Mouse (Mus musculus): ENCODE measurements around the gene Enox2. TPM values are rescaled to one million over a fixed set of nuclear protein-coding genes. Genes with fewer than 3 reads are reported as not detected.
"Not testable (repeated sequence)": the region's sequence is repeated elsewhere in the genome, so short reads cannot be mapped to it uniquely, and the experiment has no call there.

The Enox2 gene
- polyA plus RNA-seq, 1 experiment from 2014 or later, result 9.6 TPM

DNA sequence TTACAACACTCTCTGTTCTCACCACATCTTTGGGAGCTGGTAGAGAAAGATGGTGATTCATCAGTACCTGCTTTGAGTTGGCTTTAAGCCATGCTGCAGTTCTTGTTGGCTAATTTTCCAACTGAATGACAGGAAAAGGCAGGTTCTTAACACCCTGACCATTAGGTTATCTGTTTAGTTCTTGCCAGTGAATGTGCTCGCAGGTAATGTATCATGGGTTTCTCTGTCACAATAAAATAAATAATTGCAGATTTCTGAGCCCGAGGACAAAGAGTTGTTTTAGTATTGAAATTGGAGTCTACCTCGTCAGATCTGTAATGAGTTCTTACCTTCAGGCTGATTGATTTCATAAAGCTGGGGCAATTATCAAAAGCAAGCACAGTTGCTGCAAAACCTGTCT, 106.9 kb downstream of the Enox2 start:
- H3K9me3 ChIP-seq (ENCODE audit: control insufficient read depth, low read length), result no peaks in the 10 kb centered on the region
- no peaks in the 10 kb centered on the region for H3K36me3 ChIP-seq (replicated peaks; ENCODE audit: control insufficient read depth, insufficient read depth)
- WGBS, result 83% methylated on average over 3 of the region's 3 CpGs
- no peak for ATAC-seq (ENCODE audit: low FRiP score)
- no peaks in the 10 kb centered on the region for H3K27me3 ChIP-seq (ENCODE audit: control insufficient read depth, insufficient read depth, low read length)
- H3K9ac ChIP-seq, result no peak overlapping the region
- H3K4me3 ChIP-seq (replicated peaks; ENCODE audit: low read length), result no peak overlapping the region
- H3K4me2 ChIP-seq (replicated peaks), result no peak overlapping the region
- H3K4me1 ChIP-seq (replicated peaks; ENCODE audit: control insufficient read depth, insufficient read depth, low read length), result no peaks in the 10 kb centered on the region
- DNase-seq (ENCODE audit: low spot score), result no peak
- H3K27ac ChIP-seq, result no peak overlapping the region

DNA sequence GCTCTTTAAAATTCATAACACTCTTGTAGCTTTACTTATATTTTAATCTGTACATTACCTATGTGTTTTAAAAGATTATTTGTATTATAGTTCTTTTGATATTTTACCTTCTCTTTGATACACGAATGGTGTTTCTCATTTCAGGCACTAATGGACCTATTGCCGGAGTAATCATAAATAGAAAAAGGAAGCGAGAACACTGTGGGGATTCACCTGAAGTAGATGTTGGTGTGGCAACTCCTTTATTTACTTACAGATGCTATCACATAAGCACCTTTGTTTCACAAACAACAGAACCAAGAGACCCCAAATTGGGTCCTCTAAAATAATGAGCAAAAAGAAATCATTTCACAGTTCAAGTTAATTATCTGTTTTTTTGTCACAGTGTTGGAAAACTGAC, 109.4 kb downstream of the Enox2 start:
- H3K27ac ChIP-seq, result no peak overlapping the region
- no peak overlapping the region for H3K4me3 ChIP-seq (replicated peaks; ENCODE audit: low read length)
- no peak for DNase-seq (ENCODE audit: low spot score)
- H3K4me1 ChIP-seq (replicated peaks; ENCODE audit: control insufficient read depth, insufficient read depth, low read length), result no peaks in the 10 kb centered on the region
- H3K9ac ChIP-seq, result no peak overlapping the region
- WGBS, result 90% methylated on average over 3 of the region's 3 CpGs
- ATAC-seq (ENCODE audit: low FRiP score), result no peak
- H3K4me2 ChIP-seq (replicated peaks), result no peak overlapping the region
- no peaks in the 10 kb centered on the region for H3K36me3 ChIP-seq (replicated peaks; ENCODE audit: control insufficient read depth, insufficient read depth)
- no peaks in the 10 kb centered on the region for H3K27me3 ChIP-seq (ENCODE audit: control insufficient read depth, insufficient read depth, low read length)
- H3K9me3 ChIP-seq (ENCODE audit: control insufficient read depth, low read length), result no peaks in the 10 kb centered on the region

DNA sequence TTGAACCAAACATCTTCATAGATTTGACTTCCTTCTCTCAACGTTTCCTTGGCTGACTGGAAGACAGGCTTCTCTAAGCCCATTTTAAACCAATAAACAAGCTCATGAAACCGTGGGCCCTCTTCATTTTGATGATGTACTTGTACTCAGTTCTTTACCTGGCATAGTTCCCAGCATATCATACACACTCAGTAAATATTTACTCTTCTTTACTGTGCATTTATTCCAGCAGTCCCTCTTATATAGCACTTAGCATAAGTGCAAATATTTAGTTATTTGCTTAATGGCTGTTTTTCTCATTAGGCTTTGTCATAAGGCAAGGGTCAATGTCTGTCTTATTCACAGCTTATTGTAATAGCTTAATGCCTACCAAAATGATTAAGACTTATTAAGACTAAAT, 133.8 kb downstream of the Enox2 start:
- no peak overlapping the region for H3K4me2 ChIP-seq (replicated peaks)
- no peak overlapping the region for H3K4me3 ChIP-seq (replicated peaks; ENCODE audit: low read length)
- H3K9ac ChIP-seq, result no peak overlapping the region
- ATAC-seq (ENCODE audit: low FRiP score), result no peak
- H3K9me3 ChIP-seq (ENCODE audit: control insufficient read depth, low read length), result no peaks in the 10 kb centered on the region
- WGBS, result 79% methylated on average over 2 of the region's 2 CpGs
- no peak overlapping the region for H3K27ac ChIP-seq
- no peaks in the 10 kb centered on the region for H3K4me1 ChIP-seq (replicated peaks; ENCODE audit: control insufficient read depth, insufficient read depth, low read length)
- DNase-seq (ENCODE audit: low spot score), result no peak
- no peaks in the 10 kb centered on the region for H3K36me3 ChIP-seq (replicated peaks; ENCODE audit: control insufficient read depth, insufficient read depth)
- H3K27me3 ChIP-seq (ENCODE audit: control insufficient read depth, insufficient read depth, low read length), result no peaks in the 10 kb centered on the region

- ATAC-seq (ENCODE audit: low FRiP score) (peak; percentile 43; the same call in 1 of the 2 replicates), DNase-seq (ENCODE audit: low spot score) (no peak)
- 0 out of 2 replicates have a peak, but pooled peaks cover 3% of the 10 kb centered on the region for H3K4me1 ChIP-seq (replicated peaks; ENCODE audit: control insufficient read depth, insufficient read depth, low read length)
- H3K36me3 ChIP-seq (replicated peaks; ENCODE audit: control insufficient read depth, insufficient read depth), result no peaks in the 10 kb centered on the region
- H3K27me3 ChIP-seq (ENCODE audit: control insufficient read depth, insufficient read depth, low read length), result no peaks in the 10 kb centered on the region
- WGBS, result 47% methylated on average over 3 of the region's 3 CpGs
- H3K9me3 ChIP-seq (ENCODE audit: control insufficient read depth, low read length), result no peaks in the 10 kb centered on the region
- H3K9ac ChIP-seq, result no peak overlapping the region
- H3K4me2 ChIP-seq (replicated peaks), result no peak overlapping the region
- no peak overlapping the region for H3K4me3 ChIP-seq (replicated peaks; ENCODE audit: low read length)
- H3K27ac ChIP-seq, result no peak overlapping the region
Measured at GRCm38 (mm10) chrX:49124774-49125429, 163.2 kb downstream of the Enox2 start.

DNA sequence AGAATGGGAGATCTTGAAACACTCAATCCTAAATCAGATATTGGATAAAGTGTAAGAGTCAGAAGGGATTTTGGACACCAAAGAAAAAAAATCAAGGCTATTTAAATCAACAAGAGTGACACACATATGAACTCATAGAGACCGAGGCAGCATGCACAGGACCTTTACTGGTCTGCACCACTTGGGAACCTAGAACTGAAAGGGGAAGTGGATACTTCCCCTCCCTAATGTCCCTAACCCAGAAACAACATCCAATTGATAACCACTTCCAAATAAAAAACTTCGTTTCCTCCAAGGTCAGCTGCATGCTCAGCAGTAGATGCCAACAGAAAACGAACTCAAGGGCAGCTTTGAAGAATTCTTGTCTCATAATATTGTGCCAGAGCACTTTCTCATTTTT, 171.6 kb downstream of the Enox2 start:
- WGBS, result 77% methylated on average over 3 of the region's 3 CpGs
- H3K9ac ChIP-seq, result no peak overlapping the region
- no peak overlapping the region for H3K4me2 ChIP-seq (replicated peaks)
- H3K9me3 ChIP-seq (ENCODE audit: control insufficient read depth, low read length), result no peaks in the 10 kb centered on the region
- H3K4me3 ChIP-seq (replicated peaks; ENCODE audit: low read length), result no peak overlapping the region
- H3K36me3 ChIP-seq (replicated peaks; ENCODE audit: control insufficient read depth, insufficient read depth), result no peaks in the 10 kb centered on the region
- DNase-seq (ENCODE audit: low spot score) (no peak), ATAC-seq (ENCODE audit: low FRiP score) (no peak)
- no peak overlapping the region for H3K27ac ChIP-seq
- no peaks in the 10 kb centered on the region for H3K27me3 ChIP-seq (ENCODE audit: control insufficient read depth, insufficient read depth, low read length)
- H3K4me1 ChIP-seq (replicated peaks; ENCODE audit: control insufficient read depth, insufficient read depth, low read length), result no peaks in the 10 kb centered on the region

DNA sequence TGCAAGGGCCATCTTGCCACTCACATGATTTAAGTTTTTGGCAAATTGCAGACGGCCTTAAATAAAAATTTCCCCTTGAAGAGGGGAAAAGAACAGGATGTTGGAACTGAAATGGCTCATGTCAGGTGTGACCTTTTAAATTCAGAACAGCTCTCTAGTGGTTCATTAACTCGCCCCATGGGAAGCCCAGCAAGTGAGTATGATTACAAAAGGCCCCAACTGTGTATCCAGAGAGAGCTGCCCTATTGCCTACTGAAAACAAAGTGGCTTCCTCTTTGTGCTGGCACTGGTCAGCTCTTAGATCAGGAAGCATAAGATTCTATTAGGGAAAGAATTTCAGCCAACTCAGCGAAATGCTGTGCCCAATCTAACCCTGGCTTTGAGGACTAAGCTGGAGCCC, 175.6 kb downstream of the Enox2 start:
- H3K27ac ChIP-seq, result no peak overlapping the region
- DNase-seq (ENCODE audit: low spot score) (no peak), ATAC-seq (ENCODE audit: low FRiP score) (no peak)
- no peaks in the 10 kb centered on the region for H3K4me1 ChIP-seq (replicated peaks; ENCODE audit: control insufficient read depth, insufficient read depth, low read length)
- H3K9me3 ChIP-seq (ENCODE audit: control insufficient read depth, low read length), result no peaks in the 10 kb centered on the region
- WGBS, result 24% methylated on average over 3 of the region's 3 CpGs
- H3K9ac ChIP-seq, result no peak overlapping the region
- H3K4me3 ChIP-seq (replicated peaks; ENCODE audit: low read length), result no peak overlapping the region
- H3K27me3 ChIP-seq (ENCODE audit: control insufficient read depth, insufficient read depth, low read length), result no peaks in the 10 kb centered on the region
- H3K36me3 ChIP-seq (replicated peaks; ENCODE audit: control insufficient read depth, insufficient read depth), result no peaks in the 10 kb centered on the region
- no peak overlapping the region for H3K4me2 ChIP-seq (replicated peaks)

GRCm38 (mm10) chrX:49100542-49100941, 187.5 kb downstream of the Enox2 start:
- not testable (repeated sequence) for H3K36me3 ChIP-seq (replicated peaks; ENCODE audit: control insufficient read depth, insufficient read depth); H3K27ac ChIP-seq; H3K4me1 ChIP-seq (replicated peaks; ENCODE audit: control insufficient read depth, insufficient read depth, low read length); DNase-seq (ENCODE audit: low spot score); ATAC-seq (ENCODE audit: low FRiP score); H3K9me3 ChIP-seq (ENCODE audit: control insufficient read depth, low read length); H3K4me2 ChIP-seq (replicated peaks); H3K4me3 ChIP-seq (replicated peaks; ENCODE audit: low read length); H3K9ac ChIP-seq; H3K27me3 ChIP-seq (ENCODE audit: control insufficient read depth, insufficient read depth, low read length)
- 90% methylated on average over 1 of the region's 1 CpGs for WGBS

- H3K4me3 ChIP-seq (replicated peaks; ENCODE audit: low read length), result no peak overlapping the region
- DNase-seq (ENCODE audit: low spot score), result no peak
- 0 out of 2 replicates have a peak, but pooled peaks cover 4% of the 10 kb centered on the region for H3K4me1 ChIP-seq (replicated peaks; ENCODE audit: control insufficient read depth, insufficient read depth, low read length)
- H3K27ac ChIP-seq, result no peak overlapping the region
- 35% methylated on average over 2 of the region's 2 CpGs for WGBS
- H3K4me2 ChIP-seq (replicated peaks), result no peak overlapping the region
- no peaks in the 10 kb centered on the region for H3K36me3 ChIP-seq (replicated peaks; ENCODE audit: control insufficient read depth, insufficient read depth)
- H3K9me3 ChIP-seq (ENCODE audit: control insufficient read depth, low read length), result no peaks in the 10 kb centered on the region
- no peak overlapping the region for H3K9ac ChIP-seq
- no peaks in the 10 kb centered on the region for H3K27me3 ChIP-seq (ENCODE audit: control insufficient read depth, insufficient read depth, low read length)
- no peak for ATAC-seq (ENCODE audit: low FRiP score)
Measured at GRCm38 (mm10) chrX:49096249-49096648, 191.8 kb downstream of the Enox2 start.

- no peak overlapping the region for H3K4me3 ChIP-seq (replicated peaks; ENCODE audit: low read length)
- 80% methylated on average over 6 of the region's 6 CpGs for WGBS
- no peaks in the 10 kb centered on the region for H3K9me3 ChIP-seq (ENCODE audit: control insufficient read depth, low read length)
- H3K36me3 ChIP-seq (replicated peaks; ENCODE audit: control insufficient read depth, insufficient read depth), result no peaks in the 10 kb centered on the region
- no peak overlapping the region for H3K9ac ChIP-seq
- no peak overlapping the region for H3K4me2 ChIP-seq (replicated peaks)
- DNase-seq (ENCODE audit: low spot score), result no peak
- no peak overlapping the region for H3K27ac ChIP-seq
- no peaks in the 10 kb centered on the region for H3K27me3 ChIP-seq (ENCODE audit: control insufficient read depth, insufficient read depth, low read length)
- H3K4me1 ChIP-seq (replicated peaks; ENCODE audit: control insufficient read depth, insufficient read depth, low read length), result no peaks in the 10 kb centered on the region
- no peak for ATAC-seq (ENCODE audit: low FRiP score)
Measured at GRCm38 (mm10) chrX:49075055-49075454, 213.0 kb downstream of the Enox2 start.

- Histone ChIP-seq H3K27ac (no peak overlapping the region), H3K9ac (no peak overlapping the region), H3K4me3 (replicated peaks; ENCODE audit: low read length) (no peak overlapping the region), H3K36me3 (replicated peaks; ENCODE audit: control insufficient read depth, insufficient read depth) (no peaks in the 10 kb centered on the region), H3K27me3 (ENCODE audit: control insufficient read depth, insufficient read depth, low read length) (no peaks in the 10 kb centered on the region), H3K4me1 (replicated peaks; ENCODE audit: control insufficient read depth, insufficient read depth, low read length) (no peaks in the 10 kb centered on the region), H3K9me3 (ENCODE audit: control insufficient read depth, low read length) (no peaks in the 10 kb centered on the region), H3K4me2 (replicated peaks) (no peak overlapping the region)
- 66% methylated on average over 3 of the region's 3 CpGs for WGBS
- DNase-seq (ENCODE audit: low spot score) (no peak), ATAC-seq (ENCODE audit: low FRiP score) (no peak)
Measured at GRCm38 (mm10) chrX:49073563-49073962, 214.5 kb downstream of the Enox2 start.
